Mouse (Mus musculus): ENCODE data around the gene Piezo1. TPM values are rescaled to one million over a fixed set of nuclear protein-coding genes. Genes with fewer than 3 reads are reported as not detected.

Piezo1 gene
- polyA plus RNA-seq, 1 experiment from 2014 or later: 1.2 TPM

DNA sequence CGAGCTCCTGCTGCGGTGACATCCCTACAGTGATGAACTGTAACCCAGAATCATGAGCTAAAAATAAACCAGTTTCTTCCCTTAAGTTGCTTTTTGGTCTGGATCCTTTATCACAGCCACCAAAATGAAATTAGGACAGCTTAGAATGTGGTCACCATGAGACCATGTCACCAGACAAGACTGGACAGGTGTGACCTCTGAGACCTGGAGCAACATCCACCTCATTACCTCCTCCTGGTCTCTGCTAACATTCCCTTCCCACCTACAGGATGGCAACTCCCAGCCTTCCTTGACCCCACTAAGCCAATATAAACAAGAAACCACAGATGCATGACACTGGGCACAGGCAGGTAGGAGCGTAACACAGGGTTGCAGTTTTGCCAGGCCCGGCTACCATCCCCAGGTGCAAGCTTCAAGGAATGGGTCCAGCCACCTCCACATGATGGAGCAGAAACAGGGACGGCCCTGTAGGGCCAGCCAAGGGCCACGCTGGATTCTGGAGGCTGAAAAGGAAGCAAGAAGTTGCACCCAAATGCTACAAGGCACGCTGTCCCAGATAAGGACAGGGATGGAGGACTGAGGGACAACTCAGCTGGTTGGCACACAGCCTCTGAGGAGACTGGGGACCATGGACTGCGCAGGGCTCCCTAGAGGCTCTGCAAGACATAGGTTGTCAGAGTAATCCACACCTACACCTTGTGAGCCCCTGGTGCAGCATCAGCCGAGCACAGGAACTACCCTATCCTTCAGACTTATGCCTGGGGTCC is 12.6 kb downstream of the Piezo1 start:
- H3K27me3 ChIP-seq (replicated peaks; ENCODE audit: control insufficient read depth, insufficient read depth, low read length): no peaks in the 10 kb centered on the region
- H3K4me2 ChIP-seq (ENCODE audit: low read length): no peak overlapping the region
- no peaks in the 10 kb centered on the region for H3K9me3 ChIP-seq (replicated peaks; ENCODE audit: control insufficient read depth, low read length)
- H3K4me1 ChIP-seq (ENCODE audit: control insufficient read depth, insufficient read depth, low read length): no peaks in the 10 kb centered on the region
- no peak for DNase-seq (ENCODE audit: low spot score)
- H3K27ac ChIP-seq (ENCODE audit: low read depth, low read length): no peak overlapping the region
- no peaks in the 10 kb centered on the region for H3K36me3 ChIP-seq (ENCODE audit: control insufficient read depth, insufficient read depth, low read length)
- no peak for ATAC-seq
- H3K4me3 ChIP-seq (ENCODE audit: low read depth, low read length): no peak overlapping the region
- H3K9ac ChIP-seq (ENCODE audit: low read length): no peak overlapping the region
- WGBS: 89% methylated on average over 9 of the region's 9 CpGs

DNA sequence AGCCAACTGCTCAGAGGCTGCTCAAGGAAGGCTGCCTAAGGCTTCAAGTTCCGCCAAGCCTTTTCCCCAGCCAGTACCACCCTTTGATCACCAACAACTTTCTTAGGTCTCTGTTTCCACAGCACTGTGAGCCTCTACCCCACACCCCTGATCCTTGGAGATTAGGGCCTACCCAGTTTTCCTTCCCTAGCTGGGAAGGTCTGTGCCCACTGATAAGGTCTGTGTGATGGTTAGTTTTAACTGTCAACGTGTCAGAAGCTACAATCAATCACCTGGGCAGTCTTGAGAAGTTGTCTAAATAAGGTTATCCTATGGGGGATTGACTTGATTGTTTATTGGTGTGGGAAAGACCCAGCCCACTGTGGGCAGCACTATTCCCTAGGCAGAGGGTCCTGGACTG is 13.3 kb downstream of the Piezo1 start:
- H3K9me3 ChIP-seq (replicated peaks; ENCODE audit: control insufficient read depth, low read length): no peaks in the 10 kb centered on the region
- H3K9ac ChIP-seq (ENCODE audit: low read length): no peak overlapping the region
- no peak overlapping the region for H3K4me3 ChIP-seq (ENCODE audit: low read depth, low read length)
- no peak overlapping the region for H3K4me2 ChIP-seq (ENCODE audit: low read length)
- H3K36me3 ChIP-seq (ENCODE audit: control insufficient read depth, insufficient read depth, low read length): no peaks in the 10 kb centered on the region
- DNase-seq (ENCODE audit: low spot score) (no peak), ATAC-seq (no peak)
- no peak overlapping the region for H3K27ac ChIP-seq (ENCODE audit: low read depth, low read length)
- no peaks in the 10 kb centered on the region for H3K4me1 ChIP-seq (ENCODE audit: control insufficient read depth, insufficient read depth, low read length)
- no peaks in the 10 kb centered on the region for H3K27me3 ChIP-seq (replicated peaks; ENCODE audit: control insufficient read depth, insufficient read depth, low read length)
- 92% methylated on average over 2 of the region's 2 CpGs for WGBS

DNA sequence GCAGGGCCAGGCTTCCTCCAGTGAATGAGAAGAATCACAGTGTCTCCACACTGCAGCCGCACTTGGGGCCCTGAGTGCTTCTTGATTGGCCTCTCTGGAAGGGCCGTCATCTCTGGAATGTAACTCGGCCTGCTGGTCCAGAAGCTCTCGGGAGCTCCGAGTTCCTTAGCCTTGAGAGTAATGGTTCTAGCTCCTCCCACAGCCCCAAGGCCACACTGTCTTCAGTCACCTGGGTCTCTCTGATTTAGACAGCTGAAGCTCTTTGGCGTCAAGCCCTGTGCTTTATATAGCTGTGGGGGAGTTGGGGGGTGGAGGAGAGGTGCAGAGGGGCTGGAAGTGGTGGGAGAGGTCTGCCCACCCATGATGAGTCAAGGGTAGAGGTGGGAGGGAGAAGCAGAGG is 14.1 kb downstream of the Piezo1 start:
- DNase-seq (ENCODE audit: low spot score) (no peak), ATAC-seq (no peak)
- Histone ChIP-seq H3K4me1 (ENCODE audit: control insufficient read depth, insufficient read depth, low read length) (no peaks in the 10 kb centered on the region), H3K9me3 (replicated peaks; ENCODE audit: control insufficient read depth, low read length) (no peaks in the 10 kb centered on the region), H3K4me3 (ENCODE audit: low read depth, low read length) (no peak overlapping the region), H3K9ac (ENCODE audit: low read length) (no peak overlapping the region), H3K27me3 (replicated peaks; ENCODE audit: control insufficient read depth, insufficient read depth, low read length) (no peaks in the 10 kb centered on the region), H3K27ac (ENCODE audit: low read depth, low read length) (no peak overlapping the region), H3K36me3 (ENCODE audit: control insufficient read depth, insufficient read depth, low read length) (no peaks in the 10 kb centered on the region), H3K4me2 (ENCODE audit: low read length) (no peak overlapping the region)
- 80% methylated on average over 6 of the region's 6 CpGs for WGBS

DNA sequence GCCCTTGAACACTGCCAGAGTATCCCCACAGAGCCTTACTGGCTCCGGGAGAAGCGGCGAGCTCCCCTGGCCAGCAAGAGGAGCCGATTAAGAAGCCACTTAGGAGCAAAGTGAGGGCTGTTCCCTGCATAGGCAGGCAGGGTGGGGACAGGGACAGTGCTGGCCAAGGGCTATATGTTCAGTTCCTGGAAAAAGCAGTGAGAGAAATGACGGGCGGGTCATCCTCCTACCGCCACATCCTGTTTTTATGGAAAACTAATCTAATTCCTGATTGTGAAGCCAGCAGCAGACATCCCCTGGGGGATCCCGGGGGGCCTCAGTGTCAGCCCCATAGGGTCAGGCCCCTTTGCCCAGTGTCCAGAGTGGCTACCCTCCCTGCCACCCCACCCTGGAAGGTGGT is 19.8 kb downstream of the Piezo1 start:
- DNase-seq (ENCODE audit: low spot score): no peak
- Histone ChIP-seq H3K4me3 (ENCODE audit: low read depth, low read length) (no peak overlapping the region), H3K27me3 (replicated peaks; ENCODE audit: control insufficient read depth, insufficient read depth, low read length) (no peaks in the 10 kb centered on the region), H3K9me3 (replicated peaks; ENCODE audit: control insufficient read depth, low read length) (no peaks in the 10 kb centered on the region), H3K36me3 (ENCODE audit: control insufficient read depth, insufficient read depth, low read length) (no peaks in the 10 kb centered on the region), H3K4me2 (ENCODE audit: low read length) (no peak overlapping the region), H3K27ac (ENCODE audit: low read depth, low read length) (no peak overlapping the region), H3K9ac (ENCODE audit: low read length) (no peak overlapping the region), H3K4me1 (ENCODE audit: control insufficient read depth, insufficient read depth, low read length) (no peaks in the 10 kb centered on the region)
- WGBS: 85% methylated on average over 8 of the region's 8 CpGs
- ATAC-seq: no peak

DNA sequence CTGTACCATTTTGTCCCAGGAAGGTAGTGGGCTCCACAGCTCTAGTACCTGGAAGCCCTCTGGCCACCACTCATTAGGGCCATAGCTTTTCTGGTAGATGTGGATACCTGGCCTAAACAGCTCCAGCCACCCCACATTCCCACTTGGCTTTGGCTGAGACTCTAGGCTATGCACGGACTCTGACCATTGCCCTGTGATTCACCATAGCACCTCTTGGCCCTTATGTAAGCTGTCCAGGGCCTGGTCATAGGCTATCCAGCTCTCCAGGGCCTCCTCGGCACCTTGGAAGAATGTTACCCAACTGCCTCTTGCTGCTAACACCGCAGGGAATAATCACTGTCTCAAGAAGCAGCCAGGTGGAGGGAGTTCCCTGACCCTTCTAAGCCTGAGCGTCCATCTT is 22.0 kb downstream of the Piezo1 start:
- no peak for ATAC-seq
- Histone ChIP-seq H3K4me2 (ENCODE audit: low read length) (no peak overlapping the region), H3K4me1 (ENCODE audit: control insufficient read depth, insufficient read depth, low read length) (peaks cover 6% of the 10 kb centered on the region), H3K9me3 (replicated peaks; ENCODE audit: control insufficient read depth, low read length) (no peaks in the 10 kb centered on the region), H3K4me3 (ENCODE audit: low read depth, low read length) (no peak overlapping the region), H3K9ac (ENCODE audit: low read length) (no peak overlapping the region), H3K27ac (ENCODE audit: low read depth, low read length) (no peak overlapping the region), H3K27me3 (replicated peaks; ENCODE audit: control insufficient read depth, insufficient read depth, low read length) (no peaks in the 10 kb centered on the region), H3K36me3 (ENCODE audit: control insufficient read depth, insufficient read depth, low read length) (no peaks in the 10 kb centered on the region)
- DNase-seq (ENCODE audit: low spot score): no peak
- 85% methylated on average over 4 of the region's 4 CpGs for WGBS

DNA sequence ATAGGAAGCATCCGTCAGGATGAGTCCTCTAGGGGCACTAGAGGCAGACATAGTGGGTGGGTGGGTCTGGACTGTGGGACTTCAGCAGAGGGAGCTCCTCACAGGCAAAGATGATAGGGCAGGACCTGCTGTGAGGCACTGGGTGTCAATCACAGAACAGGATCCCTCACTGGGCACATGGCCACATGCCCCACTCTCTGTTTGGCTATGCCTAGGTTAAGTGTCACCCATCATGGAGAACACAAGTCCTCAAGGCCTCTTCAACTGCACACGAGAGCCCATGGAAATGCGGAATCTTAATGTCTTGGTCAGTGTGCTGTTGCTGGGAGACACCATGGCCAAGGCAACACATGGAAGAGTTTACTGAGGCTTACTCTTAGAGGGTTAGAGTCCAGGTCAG is 23.2 kb downstream of the Piezo1 start:
- ATAC-seq: no peak
- DNase-seq (ENCODE audit: low spot score): no peak
- Histone ChIP-seq H3K36me3 (ENCODE audit: control insufficient read depth, insufficient read depth, low read length) (no peaks in the 10 kb centered on the region), H3K27ac (ENCODE audit: low read depth, low read length) (no peak overlapping the region), H3K9ac (ENCODE audit: low read length) (no peak overlapping the region), H3K9me3 (replicated peaks; ENCODE audit: control insufficient read depth, low read length) (no peaks in the 10 kb centered on the region), H3K4me3 (ENCODE audit: low read depth, low read length) (no peak overlapping the region), H3K4me2 (ENCODE audit: low read length) (no peak overlapping the region), H3K4me1 (ENCODE audit: control insufficient read depth, insufficient read depth, low read length) (peaks cover 18% of the 10 kb centered on the region), H3K27me3 (replicated peaks; ENCODE audit: control insufficient read depth, insufficient read depth, low read length) (no peaks in the 10 kb centered on the region)
- 92% methylated on average over 3 of the region's 3 CpGs for WGBS

DNA sequence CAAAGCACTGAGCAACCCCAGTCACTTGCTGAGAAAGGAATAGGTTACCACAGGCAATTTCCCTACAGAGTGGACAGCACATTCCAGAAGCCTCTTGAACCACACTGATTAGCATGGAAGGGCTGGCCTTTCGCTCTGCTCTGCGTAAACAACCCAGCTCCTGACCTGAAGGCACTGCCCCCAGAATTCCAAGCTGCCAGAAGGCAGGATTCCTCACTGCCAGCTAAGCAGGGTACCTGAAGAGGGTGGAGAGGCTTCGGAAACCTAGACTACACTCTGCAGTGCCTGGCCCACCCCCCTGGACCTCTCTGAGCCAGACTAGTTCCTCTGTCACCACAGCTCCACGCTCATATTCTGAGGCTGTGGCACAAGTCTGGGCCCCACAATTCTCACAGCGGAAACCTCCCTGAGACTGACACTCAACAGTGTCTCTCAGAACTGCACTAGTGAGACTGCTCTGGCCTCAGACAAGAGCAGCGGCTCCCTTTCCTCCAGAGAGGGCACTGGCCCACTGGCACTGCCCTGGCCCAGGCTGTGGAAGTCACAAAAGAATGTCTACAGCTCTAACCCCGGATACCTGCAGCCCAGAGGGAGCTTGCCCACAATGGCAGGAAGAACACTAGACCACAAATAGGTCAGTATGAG is 24.5 kb downstream of the Piezo1 start:
- no peak overlapping the region for H3K27ac ChIP-seq (ENCODE audit: low read depth, low read length)
- no peak overlapping the region for H3K9ac ChIP-seq (ENCODE audit: low read length)
- no peaks in the 10 kb centered on the region for H3K9me3 ChIP-seq (replicated peaks; ENCODE audit: control insufficient read depth, low read length)
- H3K4me1 ChIP-seq (ENCODE audit: control insufficient read depth, insufficient read depth, low read length): peaks cover 19% of the 10 kb centered on the region
- DNase-seq (ENCODE audit: low spot score): no peak
- no peak for ATAC-seq
- H3K36me3 ChIP-seq (ENCODE audit: control insufficient read depth, insufficient read depth, low read length): no peaks in the 10 kb centered on the region
- no peak overlapping the region for H3K4me3 ChIP-seq (ENCODE audit: low read depth, low read length)
- no peak overlapping the region for H3K4me2 ChIP-seq (ENCODE audit: low read length)
- H3K27me3 ChIP-seq (replicated peaks; ENCODE audit: control insufficient read depth, insufficient read depth, low read length): no peaks in the 10 kb centered on the region
- 79% methylated on average over 7 of the region's 7 CpGs for WGBS

DNA sequence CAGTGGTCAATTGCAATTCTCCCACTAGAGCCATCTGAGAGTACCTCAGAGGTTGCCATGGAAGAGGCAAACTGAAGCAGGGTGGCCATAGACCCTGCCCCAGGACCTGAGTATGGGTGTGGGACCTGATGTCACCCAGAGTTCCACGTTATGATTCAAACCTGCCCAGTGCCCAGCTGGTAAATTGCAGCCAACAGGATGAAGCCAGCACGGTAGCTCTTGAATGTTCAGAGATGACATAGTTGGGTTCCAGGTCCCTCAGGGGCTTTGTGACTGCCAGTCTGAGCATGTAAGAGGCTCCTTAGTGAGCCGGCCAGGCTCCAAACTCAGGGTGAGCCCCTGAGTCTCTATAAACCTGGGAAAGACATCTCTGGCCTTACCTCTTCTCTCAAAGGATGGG is 25.0 kb downstream of the Piezo1 start:
- DNase-seq (ENCODE audit: low spot score) (no peak), ATAC-seq (no peak)
- no peaks in the 10 kb centered on the region for H3K27me3 ChIP-seq (replicated peaks; ENCODE audit: control insufficient read depth, insufficient read depth, low read length)
- H3K36me3 ChIP-seq (ENCODE audit: control insufficient read depth, insufficient read depth, low read length): no peaks in the 10 kb centered on the region
- H3K4me3 ChIP-seq (ENCODE audit: low read depth, low read length): no peak overlapping the region
- WGBS: 74% methylated on average over 3 of the region's 3 CpGs
- H3K27ac ChIP-seq (ENCODE audit: low read depth, low read length): no peak overlapping the region
- no peak overlapping the region for H3K4me2 ChIP-seq (ENCODE audit: low read length)
- H3K9me3 ChIP-seq (replicated peaks; ENCODE audit: control insufficient read depth, low read length): no peaks in the 10 kb centered on the region
- H3K9ac ChIP-seq (ENCODE audit: low read length): no peak overlapping the region
- H3K4me1 ChIP-seq (ENCODE audit: control insufficient read depth, insufficient read depth, low read length): peaks cover 19% of the 10 kb centered on the region

DNA sequence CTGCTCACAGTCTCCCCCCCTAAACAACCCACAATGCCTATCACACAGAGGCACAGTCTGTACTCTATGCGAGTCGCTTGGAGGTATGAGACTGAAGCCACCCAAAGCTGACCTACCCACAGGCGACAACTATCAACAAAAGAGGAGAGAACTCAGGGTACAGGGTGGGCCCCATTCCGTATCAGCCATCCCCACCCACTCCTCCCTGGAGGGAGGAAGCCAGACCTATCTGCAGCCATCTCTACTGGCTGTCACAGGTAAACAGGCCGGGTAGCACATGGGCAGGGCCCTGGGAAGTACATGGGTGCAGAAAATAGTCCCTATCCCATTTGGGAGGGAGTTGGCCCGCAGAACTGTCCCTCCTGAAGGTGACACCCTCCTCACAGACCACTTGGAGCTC is 26.1 kb downstream of the Piezo1 start:
- H3K4me1 ChIP-seq (ENCODE audit: control insufficient read depth, insufficient read depth, low read length): peaks cover 19% of the 10 kb centered on the region
- DNase-seq (ENCODE audit: low spot score) (no peak), ATAC-seq (no peak)
- no peaks in the 10 kb centered on the region for H3K27me3 ChIP-seq (replicated peaks; ENCODE audit: control insufficient read depth, insufficient read depth, low read length)
- no peak overlapping the region for H3K27ac ChIP-seq (ENCODE audit: low read depth, low read length)
- H3K4me3 ChIP-seq (ENCODE audit: low read depth, low read length): no peak overlapping the region
- H3K9me3 ChIP-seq (replicated peaks; ENCODE audit: control insufficient read depth, low read length): no peaks in the 10 kb centered on the region
- H3K36me3 ChIP-seq (ENCODE audit: control insufficient read depth, insufficient read depth, low read length): no peaks in the 10 kb centered on the region
- 77% methylated on average over 6 of the region's 6 CpGs for WGBS
- no peak overlapping the region for H3K4me2 ChIP-seq (ENCODE audit: low read length)
- no peak overlapping the region for H3K9ac ChIP-seq (ENCODE audit: low read length)
